7 mouse cellular contexts compared by ENCODE assay signal in the genomic region with DNA sequence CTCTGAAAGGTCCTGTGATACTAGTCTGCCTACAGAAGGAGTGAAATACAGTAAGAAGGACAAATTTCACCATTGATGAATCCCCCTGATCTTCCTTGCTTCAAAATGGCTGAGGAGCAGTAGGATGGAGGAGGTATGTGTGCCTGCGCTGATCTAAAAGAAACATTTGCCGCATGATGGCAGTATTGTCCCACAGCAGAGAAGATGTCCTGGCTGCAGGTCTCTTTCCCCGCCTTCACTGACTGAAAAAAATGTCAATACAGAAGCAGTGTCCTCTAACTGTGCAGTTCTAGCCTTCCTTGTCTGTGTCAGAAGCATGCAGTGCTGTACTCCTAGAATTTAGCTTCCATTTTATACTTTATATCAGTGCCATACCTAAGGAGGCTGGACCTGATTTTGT.
DNase-seq lines count a peak whose midpoint lies in the region; ATAC-seq lines count a peak whose summit lies in the region.
"Not testable (repeated sequence)": the region's sequence is repeated elsewhere in the genome, so short reads cannot be mapped to it uniquely, and the experiment has no call there.

No protein-coding gene starts in this region.

- DNase-seq in adrenal gland, postnatal 14 days = peak; percentile 83
- peak; percentile 73 for DNase-seq in mesoderm, embryonic 11.5 days (ENCODE audit: low read depth, low spot score)
- peak; percentile 90 for DNase-seq in ovary, postnatal 14 days (ENCODE audit: low spot score)

- not testable (repeated sequence) for H3K9me3 ChIP-seq in erythroblast, embryonic 14.5 days (ENCODE audit: control insufficient read depth, low read length); heart, embryonic 13.5 days; intestine, embryonic 15.5 days; limb, embryonic 15.5 days

- H3K4me1 ChIP-seq in erythroblast, embryonic 14.5 days (ENCODE audit: control insufficient read depth); heart, embryonic 13.5 days; intestine, embryonic 15.5 days (replicated peaks); limb, embryonic 15.5 days: not testable (repeated sequence)

- H3K36me3 ChIP-seq in erythroblast, embryonic 14.5 days (ENCODE audit: control insufficient read depth); intestine, embryonic 15.5 days: not testable (repeated sequence)
- H3K36me3 ChIP-seq in heart, embryonic 13.5 days = peaks cover 37% of the 10 kb centered on the region
- H3K36me3 ChIP-seq in limb, embryonic 15.5 days = peaks cover 12% of the 10 kb centered on the region

- not testable (repeated sequence) for H3K27me3 ChIP-seq in erythroblast, embryonic 14.5 days (ENCODE audit: control insufficient read depth); heart, embryonic 13.5 days (replicated peaks); intestine, embryonic 15.5 days (replicated peaks); limb, embryonic 15.5 days

- WGBS in heart, embryonic 13.5 days = 64% methylated on average over 3 of the region's 3 CpGs
- WGBS in intestine, embryonic 15.5 days = 49% methylated on average over 3 of the region's 3 CpGs
- 63% methylated on average over 3 of the region's 3 CpGs for WGBS in limb, embryonic 15.5 days

- not testable (repeated sequence) for ATAC-seq in heart, embryonic 13.5 days (ENCODE audit: extremely low read depth, insufficient number of reproducible peaks, low FRiP score, low TSS enrichment); intestine, embryonic 15.5 days
- ATAC-seq in limb, embryonic 15.5 days (ENCODE audit: insufficient number of reproducible peaks, low FRiP score, low TSS enrichment, low read depth) = 0 out of 2 replicates have a peak, but pooled peaks have one; percentile 58

- not testable (repeated sequence) for H3K27ac ChIP-seq in heart, embryonic 13.5 days (replicated peaks); intestine, embryonic 15.5 days
- H3K27ac ChIP-seq in limb, embryonic 15.5 days = peak overlapping the region; percentile 39; the same call in 1 of the 2 replicates

- H3K4me2 ChIP-seq in heart, embryonic 13.5 days = peak overlapping the region; percentile 58
- H3K4me2 ChIP-seq in intestine, embryonic 15.5 days (replicated peaks) = peak overlapping the region; percentile 33
- H3K4me2 ChIP-seq in limb, embryonic 15.5 days = peak overlapping the region; percentile 30

- not testable (repeated sequence) for H3K9ac ChIP-seq in heart, embryonic 13.5 days; intestine, embryonic 15.5 days; limb, embryonic 15.5 days

- H3K4me3 ChIP-seq in erythroblast, embryonic 14.5 days (replicated peaks) = peak overlapping the region; percentile 56
- H3K4me3 ChIP-seq in heart, embryonic 13.5 days = peak overlapping the region; percentile 42
- H3K4me3 ChIP-seq in intestine, embryonic 15.5 days (replicated peaks) = peak overlapping the region; percentile 24
- peak overlapping the region; percentile 27 for H3K4me3 ChIP-seq in limb, embryonic 15.5 days
